Comparison of ENCODE assay signal across 7 mouse cellular contexts in genomic region chr6:114041911-114042284, GRCm38 (mm10). TPM values are rescaled to one million over a fixed set of nuclear protein-coding genes. Genes with fewer than 3 reads are reported as not detected.
DNase-seq lines count a peak whose midpoint lies in the region; ATAC-seq and TF ChIP-seq lines count a peak whose summit lies in the region.

No protein-coding gene starts in this region.

- peak; percentile 61 to 62 for DNase-seq in left cerebral cortex, adult 2 months (ENCODE audit: extremely low spot score in 1 of 2, low spot score in 2 of 2)
- no peak for DNase-seq in left cerebral cortex, postnatal 14 days (ENCODE audit: low spot score in 2 of 2)
- no peak for DNase-seq in hindbrain, embryonic 10.5 days (ENCODE audit: low spot score)
- DNase-seq in midbrain, postnatal 0 days (ENCODE audit: low spot score) = peak; percentile 8
- DNase-seq in urinary bladder, postnatal 36 days (ENCODE audit: low spot score in 2 of 2) = no peak

- H3K4me3 ChIP-seq in left cerebral cortex, adult 2 months = peak overlapping the region; percentile 83
- H3K4me3 ChIP-seq in cortical plate, adult 2 months (ENCODE audit: insufficient read depth, low read length) = peak overlapping the region; percentile 94
- peak overlapping the region; percentile 70 for H3K4me3 ChIP-seq in hindbrain, embryonic 10.5 days
- peak overlapping the region; percentile 71 for H3K4me3 ChIP-seq in midbrain, postnatal 0 days (ENCODE audit: low read depth, low read length)

- no peak for TF ChIP-seq CTCF in left cerebral cortex, adult 2 months (IDR thresholded peaks at IDR 0.05)
- no peak for TF ChIP-seq CTCF in cortical plate, adult 2 months (IDR thresholded peaks at IDR 0.05; ENCODE audit: extremely low read depth, insufficient read depth, low read length)
- TF ChIP-seq CTCF in midbrain, postnatal 0 days (IDR thresholded peaks at IDR 0.05) = no peak

- H3K9ac ChIP-seq in midbrain, postnatal 0 days (replicated peaks; ENCODE audit: low read length, poor library complexity, severe bottlenecking) = peak overlapping the region; percentile 87

- peak overlapping the region; percentile 92 for H3K4me2 ChIP-seq in midbrain, postnatal 0 days (ENCODE audit: low read depth, low read length, poor library complexity, severe bottlenecking)

- H3K4me1 ChIP-seq in cortical plate, adult 2 months (ENCODE audit: control insufficient read depth, insufficient read depth, low read length) = peaks cover 13% of the 10 kb centered on the region
- peaks cover 13% of the 10 kb centered on the region for H3K4me1 ChIP-seq in hindbrain, embryonic 10.5 days (replicated peaks)
- peaks cover 3% of the 10 kb centered on the region; the same call in 1 of the 2 replicates for H3K4me1 ChIP-seq in midbrain, postnatal 0 days (ENCODE audit: insufficient read depth, low read length)

- 2% methylated on average over 26 of the region's 52 CpGs for WGBS in hindbrain, embryonic 10.5 days
- WGBS in midbrain, postnatal 0 days = 0% methylated on average over 4 of the region's 52 CpGs

- peaks cover 76% of the 10 kb centered on the region for H3K27me3 ChIP-seq in hindbrain, embryonic 10.5 days (ENCODE audit: insufficient read depth, poor library complexity, severe bottlenecking)
- H3K27me3 ChIP-seq in midbrain, postnatal 0 days (ENCODE audit: insufficient read depth, low read length) = no peaks in the 10 kb centered on the region; the same call in 1 of the 2 replicates

- intact Hi-C loops in left cerebral cortex, adult 2 months (cut with DNase I) = loop anchor here (2.0 kb wide), 1 partner anchor 51 kb away; no protein-coding TSS in a partner anchor
- intact Hi-C loops in left cerebral cortex, postnatal 14 days (cut with DNase I) = no loop called here

- no peaks in the 10 kb centered on the region for H3K9me3 ChIP-seq in hindbrain, embryonic 10.5 days
- no peaks in the 10 kb centered on the region for H3K9me3 ChIP-seq in midbrain, postnatal 0 days (ENCODE audit: low read length)

- no peaks in the 10 kb centered on the region for H3K36me3 ChIP-seq in hindbrain, embryonic 10.5 days
- H3K36me3 ChIP-seq in midbrain, postnatal 0 days (ENCODE audit: insufficient read depth, low read length) = no peaks in the 10 kb centered on the region

- ATAC-seq in midbrain, postnatal 0 days (ENCODE audit: low FRiP score) = peak; percentile 44; the same call in 1 of the 2 replicates
- ATAC-seq in activated CD4-positive, CD25-positive, alpha-beta regulatory T cell, adult 4 months = no peak

- peak overlapping the region; percentile 99 for H3K27ac ChIP-seq in left cerebral cortex, adult 2 months
- peak overlapping the region; percentile 99 for H3K27ac ChIP-seq in cortical plate, adult 2 months (ENCODE audit: insufficient read depth, low read length)
- H3K27ac ChIP-seq in hindbrain, embryonic 10.5 days = peak overlapping the region; percentile 77
- peak overlapping the region; percentile 47; the same call in 1 of the 2 replicates for H3K27ac ChIP-seq in midbrain, postnatal 0 days (ENCODE audit: low read depth, low read length)

- TF ChIP-seq POLR2A in cortical plate, adult 2 months (IDR thresholded peaks at IDR 0.05; ENCODE audit: extremely low read depth, insufficient read depth, low read length) = no peak

RNA-seq across cellular contexts. Expression of gene Atp2b2, which starts 0.5 kb away (rescaled TPM):
- 100 to 1,000 TPM; 729 to 754 TPM for total RNA-seq in left cerebral cortex, adult 2 months (2021)
- 100 to 1,000 TPM; 603 to 682 TPM for total RNA-seq in left cerebral cortex, postnatal 14 days (2021)
- polyA plus RNA-seq in cortical plate, adult 2 months (2012; rRNA removed) = 232 and 238 TPM in 2 replicates
- 1.7 and 5.8 TPM in 2 replicates for polyA plus RNA-seq in hindbrain, embryonic 10.5 days (2016; fragmentation: Nextera tagmentation; extraction: Ambion mirVana)
- 84.7 and 96.3 TPM in 2 replicates for total RNA-seq in midbrain, postnatal 0 days (2014; rRNA removed)
- 35.1 and 35.4 TPM in 2 replicates for polyA plus RNA-seq in midbrain, postnatal 0 days (2015; fragmentation: Nextera tagmentation; extraction: Ambion mirVana)
- under 1 TPM in 1 of 2 experiments, not detected in 1; 0.05 TPM for polyA plus RNA-seq in activated CD4-positive, CD25-positive, alpha-beta regulatory T cell, adult 4 months (2017; shearing (Covaris generic))

Comparison
In these comparisons a context has a peak if more than half of its experiments do, and no peak if none do; other contexts are left out.
1. DNase-seq: peak in left cerebral cortex, adult 2 months (2 of 2) and midbrain, postnatal 0 days (single experiment); none in left cerebral cortex, postnatal 14 days (0 of 2), hindbrain, embryonic 10.5 days (single experiment) and urinary bladder, postnatal 36 days (0 of 2).
2. H3K27ac ChIP-seq: peak in every context shown above with its lines; median percentile 99 in left cerebral cortex, adult 2 months; 99 in cortical plate, adult 2 months; 77 in hindbrain, embryonic 10.5 days; 47 in midbrain, postnatal 0 days.
3. Peak in every context shown above with its lines, with median percentiles within 50 percentile points of each other: H3K4me3 ChIP-seq.